Mouse (Mus musculus) stomach, embryonic 15.5 days (tissue): ENCODE results near the gene Dtnb. TPM values are rescaled to one million over a fixed set of nuclear protein-coding genes. Genes with fewer than 3 reads are reported as not detected.
A peak's percentile ranks its signal among the peaks of the same experiment; 100 is the strongest.

Experiments used
- ATAC-seq: fragments of 200-750 bp; cut with Nextera tagmentation; 2 replicates; pipeline ENCODE4 v1.8.0; 2017; ENCODE audit warnings: low read depth, moderate number of reproducible peaks, moderate TSS enrichment; ENCODE audit not compliant: insufficient read depth, low FRiP score
- H3K27ac ChIP-seq: fragments of 300-500 bp; sonication (generic); 2 replicates; pipeline ENCODE4 v1.5.1; 2015; ENCODE audit warnings: mild to moderate bottlenecking, inconsistent platforms
- H3K27me3 ChIP-seq: fragments of 300-500 bp; sonication (generic); replicated peaks from 2 replicates; pipeline ENCODE4 v1.6.1; 2015; ENCODE audit warnings: inconsistent platforms
- H3K36me3 ChIP-seq: fragments of 300-500 bp; sonication (generic); 2 replicates; pipeline ENCODE4 v1.6.1; 2015; ENCODE audit warnings: inconsistent platforms
- H3K4me1 ChIP-seq: fragments of 300-500 bp; sonication (generic); 2 replicates; pipeline ENCODE4 v1.6.1; 2015; ENCODE audit warnings: inconsistent platforms
- H3K4me2 ChIP-seq: fragments of 300-500 bp; sonication (generic); 2 replicates; pipeline ENCODE4 v1.6.1; 2015; ENCODE audit warnings: mild to moderate bottlenecking, inconsistent platforms
- H3K4me3 ChIP-seq: fragments of 300-500 bp; sonication (generic); replicated peaks from 2 replicates; pipeline ENCODE4 v1.5.1; 2015; ENCODE audit warnings: inconsistent platforms
- H3K9ac ChIP-seq: fragments of 300-500 bp; sonication (generic); 2 replicates; pipeline ENCODE4 v1.6.1; 2015; ENCODE audit warnings: inconsistent platforms
- H3K9me3 ChIP-seq: fragments of 300-500 bp; sonication (generic); 2 replicates; pipeline ENCODE4 v1.6.1; 2016; ENCODE audit warnings: inconsistent platforms
- WGBS: fragments of 180-500 bp; shearing (Covaris S2); methylation state at CpG from one replicate; pipeline ENCODE4 v1.1.7; 2015; 5-methylcytosine and 5-hydroxymethylcytosine counted together
- polyA plus RNA-seq: library from polyadenylated mRNA; unstranded; fragments of >200 nt; fragmentation: Nextera tagmentation; extraction: Ambion mirVana; gene quantifications from 2 replicates; pipeline ENCODE4 v1.2.1, GENCODE M21; 2015

The Dtnb gene
- polyA plus RNA-seq, 1 experiment from 2014 or later = 38.3 TPM

GRCm38 (mm10) chr12:3719151-3719721 lies 147.1 kb downstream of the Dtnb start:
- no peaks in the 10 kb centered on the region for H3K27me3 ChIP-seq
- no peaks in the 10 kb centered on the region for H3K9me3 ChIP-seq
- H3K27ac ChIP-seq = peak overlapping the region; percentile 71
- WGBS = 30% methylated on average over 4 of the region's 4 CpGs
- no peak overlapping the region for H3K4me2 ChIP-seq
- H3K36me3 ChIP-seq = no peaks in the 10 kb centered on the region
- ATAC-seq = peak; percentile 72
- no peak overlapping the region for H3K9ac ChIP-seq
- H3K4me3 ChIP-seq = no peak overlapping the region
- peaks cover 10% of the 10 kb centered on the region for H3K4me1 ChIP-seq

GRCm38 (mm10) chr12:3720527-3720926 lies 148.3 kb downstream of the Dtnb start:
- H3K27me3 ChIP-seq = no peaks in the 10 kb centered on the region

GRCm38 (mm10) chr12:3723762-3724161 lies 151.6 kb downstream of the Dtnb start:
- Histone ChIP-seq H3K4me3 (no peak overlapping the region), H3K36me3 (no peaks in the 10 kb centered on the region), H3K9me3 (no peaks in the 10 kb centered on the region), H3K9ac (no peak overlapping the region), H3K27me3 (no peaks in the 10 kb centered on the region), H3K27ac (peak overlapping the region; percentile 8; the same call in 1 of the 2 replicates), H3K4me2 (no peak overlapping the region), H3K4me1 (peaks cover 15% of the 10 kb centered on the region)
- ATAC-seq = no peak
- WGBS = 42% methylated on average over 3 of the region's 3 CpGs

More at GRCm38 (mm10) chr12:3720527-3720926, 148.3 kb downstream of the Dtnb start:
- Histone ChIP-seq H3K4me2 (no peak overlapping the region), H3K27ac (no peak overlapping the region), H3K4me3 (no peak overlapping the region), H3K36me3 (no peaks in the 10 kb centered on the region), H3K9ac (no peak overlapping the region), H3K9me3 (no peaks in the 10 kb centered on the region), H3K4me1 (peaks cover 19% of the 10 kb centered on the region)
- ATAC-seq = no peak
- 93% methylated on average over 2 of the region's 2 CpGs for WGBS

GRCm38 (mm10) chr12:3724822-3725370 lies 152.7 kb downstream of the Dtnb start:
- 0 out of 2 replicates have a peak, but pooled peaks cover 8% of the 10 kb centered on the region for H3K4me1 ChIP-seq
- peak; percentile 79; the same call in 1 of the 2 replicates for ATAC-seq
- H3K9me3 ChIP-seq = no peaks in the 10 kb centered on the region
- WGBS = 23% methylated on average over 5 of the region's 5 CpGs
- no peak overlapping the region for H3K9ac ChIP-seq
- no peak overlapping the region for H3K4me2 ChIP-seq
- no peaks in the 10 kb centered on the region for H3K27me3 ChIP-seq
- no peak overlapping the region for H3K4me3 ChIP-seq
- peak overlapping the region; percentile 60 for H3K27ac ChIP-seq
- H3K36me3 ChIP-seq = no peaks in the 10 kb centered on the region

GRCm38 (mm10) chr12:3729521-3730075 lies 157.4 kb downstream of the Dtnb start:
- Histone ChIP-seq H3K27me3 (no peaks in the 10 kb centered on the region), H3K4me1 (0 out of 2 replicates have a peak, but pooled peaks cover 8% of the 10 kb centered on the region), H3K9me3 (no peaks in the 10 kb centered on the region), H3K9ac (no peak overlapping the region), H3K4me2 (no peak overlapping the region), H3K4me3 (no peak overlapping the region), H3K27ac (no peak overlapping the region), H3K36me3 (no peaks in the 10 kb centered on the region)
- 81% methylated on average over 6 of the region's 6 CpGs for WGBS
- ATAC-seq = no peak

- Histone ChIP-seq H3K4me2 (no peak overlapping the region), H3K4me3 (no peak overlapping the region), H3K4me1 (no peaks in the 10 kb centered on the region), H3K36me3 (no peaks in the 10 kb centered on the region), H3K9me3 (no peaks in the 10 kb centered on the region), H3K27me3 (no peaks in the 10 kb centered on the region), H3K9ac (no peak overlapping the region), H3K27ac (0 out of 2 replicates have a peak overlapping the region, but pooled peaks have one; percentile 2)
- WGBS = 70% methylated on average over 11 of the region's 11 CpGs
- no peak; the same call in 1 of the 2 replicates for ATAC-seq
Observed at GRCm38 (mm10) chr12:3732623-3733265, 160.6 kb downstream of the Dtnb start.

- H3K4me1 ChIP-seq = no peaks in the 10 kb centered on the region
Observed at GRCm38 (mm10) chr12:3733328-3733727, 161.1 kb downstream of the Dtnb start.

GRCm38 (mm10) chr12:3737009-3737408 lies 164.8 kb downstream of the Dtnb start:
- WGBS = 63% methylated on average over 7 of the region's 7 CpGs
- Histone ChIP-seq H3K9me3 (no peaks in the 10 kb centered on the region), H3K4me1 (no peaks in the 10 kb centered on the region), H3K9ac (no peak overlapping the region), H3K27ac (no peak overlapping the region), H3K4me3 (no peak overlapping the region), H3K27me3 (no peaks in the 10 kb centered on the region), H3K36me3 (no peaks in the 10 kb centered on the region), H3K4me2 (no peak overlapping the region)
- no peak for ATAC-seq

More at GRCm38 (mm10) chr12:3733328-3733727, 161.1 kb downstream of the Dtnb start:
- H3K27me3 ChIP-seq = no peaks in the 10 kb centered on the region
- H3K4me3 ChIP-seq = no peak overlapping the region
- ATAC-seq = no peak
- H3K9me3 ChIP-seq = no peaks in the 10 kb centered on the region
- WGBS = 57% methylated on average over 7 of the region's 7 CpGs
- 0 out of 2 replicates have a peak overlapping the region, but pooled peaks have one; percentile 2 for H3K27ac ChIP-seq
- no peak overlapping the region for H3K4me2 ChIP-seq
- H3K36me3 ChIP-seq = no peaks in the 10 kb centered on the region
- H3K9ac ChIP-seq = no peak overlapping the region

GRCm38 (mm10) chr12:3738741-3739529 lies 166.8 kb downstream of the Dtnb start:
- Histone ChIP-seq H3K27ac (no peak overlapping the region), H3K36me3 (no peaks in the 10 kb centered on the region), H3K4me2 (no peak overlapping the region), H3K4me1 (no peaks in the 10 kb centered on the region; the same call in 1 of the 2 replicates), H3K9me3 (no peaks in the 10 kb centered on the region), H3K9ac (no peak overlapping the region), H3K4me3 (no peak overlapping the region), H3K27me3 (no peaks in the 10 kb centered on the region)
- ATAC-seq = no peak
- WGBS = 41% methylated on average over 7 of the region's 7 CpGs

- Histone ChIP-seq H3K36me3 (no peaks in the 10 kb centered on the region), H3K9ac (no peak overlapping the region), H3K4me2 (no peak overlapping the region), H3K27ac (no peak overlapping the region), H3K4me1 (no peaks in the 10 kb centered on the region; the same call in 1 of the 2 replicates), H3K4me3 (no peak overlapping the region), H3K27me3 (no peaks in the 10 kb centered on the region), H3K9me3 (no peaks in the 10 kb centered on the region)
- 55% methylated on average over 18 of the region's 18 CpGs for WGBS
- no peak; the same call in 1 of the 2 replicates for ATAC-seq
Observed at GRCm38 (mm10) chr12:3739749-3740704, 167.8 kb downstream of the Dtnb start.

- H3K36me3 ChIP-seq = no peaks in the 10 kb centered on the region
- no peak overlapping the region for H3K4me2 ChIP-seq
- no peak for ATAC-seq
- 70% methylated on average over 3 of the region's 3 CpGs for WGBS
- H3K9me3 ChIP-seq = no peaks in the 10 kb centered on the region
- H3K4me1 ChIP-seq = no peaks in the 10 kb centered on the region; the same call in 1 of the 2 replicates
- H3K4me3 ChIP-seq = no peak overlapping the region
- no peaks in the 10 kb centered on the region for H3K27me3 ChIP-seq
- H3K9ac ChIP-seq = no peak overlapping the region
- no peak overlapping the region for H3K27ac ChIP-seq
Observed at GRCm38 (mm10) chr12:3740705-3741081, 168.5 kb downstream of the Dtnb start.
